Mouse (Mus musculus): ENCODE results near the gene Ltbp3. TPM values are rescaled to one million over a fixed set of nuclear protein-coding genes. Genes with fewer than 3 reads are reported as not detected.

The Ltbp3 gene
- total and polyA plus RNA-seq, 3 experiments: 0.51 TPM; not detected in 2

GRCm38 (mm10) chr19:5798700-5799479 lies 58.2 kb downstream of the Ltbp3 start:
- peak; percentile 60 for DNase-seq (ENCODE audit: extremely low read depth)
- H3K36me3 ChIP-seq (replicated peaks in 1 of 2; ENCODE audit: control insufficient read depth in 1 of 2, insufficient read depth in 1 of 2, low read length in 1 of 2): peaks cover 43 to 63% of the 10 kb centered on the region in 2 experiments
- dilution Hi-C loops (cut with MboI; ENCODE audit: extremely low pct_ligation_motif_present, extremely low pct_unique_long_range_greater_than_20kb, low sequenced_read_pairs): no loop called here
- no peak overlapping the region for H3K27ac ChIP-seq (ENCODE audit: insufficient read depth, low read depth)
- no peaks in the 10 kb centered on the region for H3K9me3 ChIP-seq (replicated peaks; ENCODE audit: low read length)
- in situ Hi-C loops (cut with MboI; ENCODE audit: low pct_ligation_motif_present, low pct_unique_long_range_greater_than_20kb, low sequenced_read_pairs): no loop called here
- no peak for TF ChIP-seq MXI1 (IDR thresholded peaks at IDR 0.05; ENCODE audit: low read depth, low read length)
- TF ChIP-seq USF1 (IDR thresholded peaks at IDR 0.05; ENCODE audit: low read depth, low read length): no peak
- TF ChIP-seq ELF1 (IDR thresholded peaks at IDR 0.05; ENCODE audit: low read depth, low read length): no peak
- peak; percentile 43; the same call in 1 of the 2 replicates for TF ChIP-seq POLR2A (IDR thresholded peaks at IDR 0.05; ENCODE audit: low read depth, low read length)
- TF ChIP-seq SIN3A (IDR thresholded peaks at IDR 0.05; ENCODE audit: low read length): no peak
- H3K9ac ChIP-seq (ENCODE audit: insufficient read depth, low read depth): peak overlapping the region; percentile 99
- H3K4me2 ChIP-seq (ENCODE audit: insufficient read depth, low read depth, poor library complexity, severe bottlenecking): peak overlapping the region; percentile 95
- peaks cover 63% of the 10 kb centered on the region for H3K79me2 ChIP-seq (replicated peaks; ENCODE audit: control insufficient read depth, extremely low read depth, insufficient read depth, poor library complexity, severe bottlenecking)
- H3K27me3 ChIP-seq (replicated peaks): no peaks in the 10 kb centered on the region
- peak overlapping the region; percentile 60 to 98 (median 75) for H3K4me3 ChIP-seq (replicated peaks in 1 of 3; ENCODE audit: low read depth in 2 of 3, low read length in 2 of 3, poor library complexity in 1 of 3)
- peaks cover 5 to 28% of the 10 kb centered on the region in 2 experiments; a peak in 3 of 4 replicates for H3K4me1 ChIP-seq (ENCODE audit: control insufficient read depth in 1 of 2, insufficient read depth in 2 of 2)

GRCm38 (mm10) chr19:5799566-5800349 lies 59.1 kb downstream of the Ltbp3 start:
- H3K4me3 ChIP-seq (replicated peaks in 1 of 3; ENCODE audit: low read depth in 2 of 3, low read length in 2 of 3, poor library complexity in 1 of 3): peak overlapping the region; percentile 60 to 98 (median 79)
- peaks cover 63% of the 10 kb centered on the region for H3K79me2 ChIP-seq (replicated peaks; ENCODE audit: control insufficient read depth, extremely low read depth, insufficient read depth, poor library complexity, severe bottlenecking)
- peaks cover 43 to 63% of the 10 kb centered on the region in 2 experiments for H3K36me3 ChIP-seq (replicated peaks in 1 of 2; ENCODE audit: control insufficient read depth in 1 of 2, insufficient read depth in 1 of 2, low read length in 1 of 2)
- TF ChIP-seq ZC3H11A (IDR thresholded peaks at IDR 0.05; ENCODE audit: low read depth, low read length): no peak
- peak; percentile 53 for TF ChIP-seq POLR2A (IDR thresholded peaks at IDR 0.05; ENCODE audit: low read depth, low read length)
- DNase-seq (ENCODE audit: extremely low read depth): no peak
- in situ Hi-C loops (cut with MboI; ENCODE audit: low pct_ligation_motif_present, low pct_unique_long_range_greater_than_20kb, low sequenced_read_pairs) (no loop called here), dilution Hi-C loops (cut with MboI; ENCODE audit: extremely low pct_ligation_motif_present, extremely low pct_unique_long_range_greater_than_20kb, low sequenced_read_pairs) (no loop called here)
- peak overlapping the region; percentile 53 for H3K27ac ChIP-seq (ENCODE audit: insufficient read depth, low read depth)
- H3K9me3 ChIP-seq (replicated peaks; ENCODE audit: low read length): no peaks in the 10 kb centered on the region
- H3K4me1 ChIP-seq (ENCODE audit: control insufficient read depth in 1 of 2, insufficient read depth in 2 of 2): peaks cover 5 to 22% of the 10 kb centered on the region in 2 experiments; a peak in 3 of 4 replicates
- H3K4me2 ChIP-seq (ENCODE audit: insufficient read depth, low read depth, poor library complexity, severe bottlenecking): peak overlapping the region; percentile 30; the same call in 1 of the 2 replicates
- peak overlapping the region; percentile 99 for H3K9ac ChIP-seq (ENCODE audit: insufficient read depth, low read depth)
- H3K27me3 ChIP-seq (replicated peaks): no peaks in the 10 kb centered on the region

- in situ Hi-C loops (cut with MboI; ENCODE audit: low pct_ligation_motif_present, low pct_unique_long_range_greater_than_20kb, low sequenced_read_pairs): no loop called here
- no peak for DNase-seq (ENCODE audit: extremely low read depth)
- TF ChIP-seq POLR2A (IDR thresholded peaks at IDR 0.05; ENCODE audit: low read depth, low read length): peak; percentile 5
- TF ChIP-seq UBTF (IDR thresholded peaks at IDR 0.05; ENCODE audit: low read depth, low read length): no peak
- no peak for TF ChIP-seq SIN3A (IDR thresholded peaks at IDR 0.05; ENCODE audit: low read length)
- no peak for TF ChIP-seq ZMIZ1 (IDR thresholded peaks at IDR 0.05; ENCODE audit: low read depth, low read length)
- Histone ChIP-seq H3K27me3 (replicated peaks) (no peaks in the 10 kb centered on the region), H3K4me3 (replicated peaks in 1 of 3; ENCODE audit: low read depth in 2 of 3, low read length in 2 of 3, poor library complexity in 1 of 3) (peak overlapping the region; percentile 60 to 98 (median 79)), H3K9me3 (replicated peaks; ENCODE audit: low read length) (no peaks in the 10 kb centered on the region), H3K4me1 (ENCODE audit: control insufficient read depth in 1 of 2, insufficient read depth in 2 of 2) (peaks cover 4 to 21% of the 10 kb centered on the region in 2 experiments; a peak in 3 of 4 replicates), H3K36me3 (replicated peaks in 1 of 2; ENCODE audit: control insufficient read depth in 1 of 2, insufficient read depth in 1 of 2, low read length in 1 of 2) (peaks cover 40 to 59% of the 10 kb centered on the region in 2 experiments), H3K4me2 (ENCODE audit: insufficient read depth, low read depth, poor library complexity, severe bottlenecking) (peak overlapping the region; percentile 30), H3K27ac (ENCODE audit: insufficient read depth, low read depth) (no peak overlapping the region), H3K9ac (ENCODE audit: insufficient read depth, low read depth) (peak overlapping the region; percentile 99), H3K79me2 (replicated peaks; ENCODE audit: control insufficient read depth, extremely low read depth, insufficient read depth, poor library complexity, severe bottlenecking) (peaks cover 61% of the 10 kb centered on the region)
- dilution Hi-C loops (cut with MboI; ENCODE audit: extremely low pct_ligation_motif_present, extremely low pct_unique_long_range_greater_than_20kb, low sequenced_read_pairs): no loop called here
These were observed 59.6 kb downstream of the Ltbp3 start for GRCm38 (mm10) chr19:5800350-5800631.

All from CH12.LX (cell line).